Mouse (Mus musculus) liver, adult (tissue): ENCODE results near the gene Gpr26.

Experiments used
- GATA4 ChIP-seq: IDR thresholded peaks from 2 replicates; pipeline ENCODE4 v1.6.1; 2014; ENCODE audit warnings: mild to moderate bottlenecking, low read length; ENCODE audit not compliant: insufficient replicate concordance

Gene Gpr26

GRCm38 (mm10) chr7:131966023-131966915, at the start of gene Gpr26:
Gene Gpr26, plus strand, starts transcription at chr7:131966460.
- no peak for TF ChIP-seq GATA4

GRCm38 (mm10) chr7:131917384-131917783, 48.9 kb upstream of the Gpr26 start:
- no peak for TF ChIP-seq GATA4

- no peak for TF ChIP-seq GATA4
Measured at GRCm38 (mm10) chr7:131927288-131928050, 38.8 kb upstream of the Gpr26 start.

GRCm38 (mm10) chr7:131937611-131938010, 28.6 kb upstream of the Gpr26 start:
- TF ChIP-seq GATA4, result no peak

DNA sequence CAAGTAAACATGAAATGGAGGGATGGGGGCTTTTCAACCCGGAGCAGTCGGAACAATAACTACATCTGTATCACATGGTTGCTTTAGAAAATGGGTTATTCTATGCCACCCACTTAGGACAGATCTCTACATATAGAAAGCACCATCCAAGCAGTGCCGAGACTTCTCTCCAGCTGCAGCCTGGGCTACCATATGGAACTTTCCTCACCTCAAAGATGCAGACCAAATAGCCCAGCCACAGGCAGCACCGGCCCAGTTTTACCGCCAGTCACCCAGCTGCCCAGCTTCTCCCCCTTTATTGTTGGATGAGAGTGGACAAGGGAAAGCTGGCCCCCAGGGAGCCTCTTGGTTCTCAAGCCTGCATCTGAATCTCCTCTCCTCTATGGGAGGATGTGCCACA, 15.1 kb upstream of the Gpr26 start:
- TF ChIP-seq GATA4, result no peak

- TF ChIP-seq GATA4, result no peak
Measured at GRCm38 (mm10) chr7:131953402-131953801, 12.9 kb upstream of the Gpr26 start.

DNA sequence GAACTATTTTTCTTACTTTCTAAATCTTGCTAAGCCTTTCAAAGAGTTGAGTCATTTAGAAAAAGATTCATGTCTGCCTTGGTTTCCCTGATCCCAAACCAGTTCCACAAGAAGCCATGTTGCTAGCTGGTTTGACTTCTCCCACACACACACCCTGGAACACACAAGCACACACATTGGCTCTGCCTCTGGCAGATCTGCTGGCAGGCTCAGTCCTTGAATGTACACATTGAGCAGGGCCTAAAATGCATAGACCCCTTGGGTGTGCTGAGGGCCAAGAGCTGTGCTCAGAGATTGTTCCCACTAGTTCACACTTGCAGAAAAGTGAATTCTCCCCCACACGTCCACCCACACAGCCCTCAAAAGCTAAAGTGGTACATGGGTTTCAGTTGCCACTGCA, 7.6 kb upstream of the Gpr26 start:
- TF ChIP-seq GATA4, result no peak

DNA sequence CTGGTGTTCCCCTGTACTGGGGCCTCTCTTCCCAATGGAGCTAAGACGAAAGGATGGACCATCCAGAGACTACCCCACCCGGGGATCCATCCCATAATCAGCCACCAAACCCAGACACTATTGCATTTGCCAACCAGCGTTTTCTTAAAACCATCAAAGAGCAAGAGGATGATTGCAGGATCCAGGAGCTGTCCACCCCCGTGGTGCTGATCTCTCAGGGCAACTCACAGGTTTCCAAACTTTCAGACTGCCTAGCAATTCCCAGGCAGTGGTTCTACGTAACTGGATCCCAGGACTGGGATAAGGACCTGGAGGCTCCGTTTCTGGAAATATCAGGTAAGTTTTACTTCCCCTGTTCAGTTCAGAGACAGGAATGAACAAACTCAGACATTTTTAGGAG, 5.7 kb upstream of the Gpr26 start:
- TF ChIP-seq GATA4, result no peak

- TF ChIP-seq GATA4, result no peak
Measured at GRCm38 (mm10) chr7:131966916-131967494, 745 bp downstream of the Gpr26 start.

DNA sequence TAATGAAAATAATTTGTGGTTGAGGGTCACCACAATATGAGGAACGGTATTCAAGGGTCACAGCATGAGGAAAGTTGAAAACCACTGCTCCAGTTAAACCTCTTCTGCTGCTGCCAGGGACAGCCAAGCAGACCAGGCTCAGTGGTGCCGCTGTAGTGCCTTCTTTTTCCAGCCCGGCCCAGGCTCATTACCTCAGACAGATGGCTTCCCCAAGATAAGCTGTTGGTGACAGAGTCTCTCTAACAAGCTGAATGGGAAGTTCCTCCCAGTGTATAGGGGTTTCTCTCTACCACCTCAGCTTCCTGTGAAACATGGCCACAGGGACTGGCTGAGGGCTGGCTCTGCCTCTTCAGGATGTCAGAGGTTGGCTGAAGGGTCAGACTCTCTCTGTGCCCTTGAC, 4.0 kb downstream of the Gpr26 start:
- no peak for TF ChIP-seq GATA4

GRCm38 (mm10) chr7:131975867-131976266, 9.6 kb downstream of the Gpr26 start:
- TF ChIP-seq GATA4, result no peak

DNA sequence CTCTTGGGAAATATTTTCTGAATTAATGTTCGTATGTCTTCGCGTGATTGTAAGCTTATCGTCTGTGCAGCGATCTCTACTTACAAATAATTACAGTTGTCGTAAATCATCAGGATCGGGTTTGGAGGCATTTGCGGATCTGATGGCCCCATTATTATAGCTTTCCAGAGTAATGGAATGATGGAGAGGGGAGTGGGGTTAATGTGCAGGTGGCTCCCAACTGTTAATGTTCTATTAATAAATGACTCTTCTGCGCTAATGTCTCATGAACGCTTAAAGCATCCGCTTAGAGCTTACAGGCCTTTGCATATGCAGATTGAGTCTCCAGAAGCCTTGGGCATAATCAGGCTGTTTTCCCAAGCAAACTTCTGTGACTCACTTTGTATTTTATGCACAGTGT, 12.3 kb downstream of the Gpr26 start:
- TF ChIP-seq GATA4, result no peak

DNA sequence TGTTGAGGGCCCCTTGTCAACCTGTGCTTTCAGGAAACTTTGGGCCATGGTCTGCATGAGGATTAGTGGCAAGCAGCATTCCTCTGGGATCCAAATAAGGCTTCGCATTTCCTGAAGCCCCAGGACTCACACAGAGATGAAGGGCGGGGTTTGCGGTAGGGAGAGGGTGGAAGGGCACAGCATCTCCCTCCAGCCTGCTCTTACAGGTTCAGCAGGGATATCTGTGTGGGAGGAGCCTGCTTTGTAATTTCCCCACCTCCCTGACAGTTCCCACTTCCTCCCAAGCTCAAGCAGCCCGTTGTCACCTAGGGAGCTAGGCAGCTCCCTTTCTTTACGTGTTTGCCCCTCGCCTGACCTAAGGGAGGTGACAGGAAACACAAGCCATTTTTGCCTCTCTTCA, 22.8 kb downstream of the Gpr26 start:
- no peak for TF ChIP-seq GATA4

GRCm38 (mm10) chr7:131992226-131992625, 26.0 kb downstream of the Gpr26 start:
- no peak for TF ChIP-seq GATA4

- TF ChIP-seq GATA4, result no peak
Measured at GRCm38 (mm10) chr7:131992873-131993272, 26.6 kb downstream of the Gpr26 start.
